Mouse (Mus musculus) urinary bladder, adult 18-20 months (tissue): ENCODE measurements around the gene Eif4g2.

Source experiments
- DNase-seq, 2 experiments: peaks; one replicate each; pipeline ENCODE4 v3.0.0; 2022; ENCODE audit warnings: low spot score in 2 of 2, mixed read lengths in 2 of 2

Eif4g2 gene

GRCm38 (mm10) chr7:111069439-111070166 lies 13.2 kb downstream of the Eif4g2 start:
- no peak for DNase-seq

- DNase-seq, result no peak
Observed at GRCm38 (mm10) chr7:111068181-111068580, 14.6 kb downstream of the Eif4g2 start.

GRCm38 (mm10) chr7:111062971-111063370 lies 19.9 kb downstream of the Eif4g2 start:
- DNase-seq, result no peak

- no peak for DNase-seq
Observed at GRCm38 (mm10) chr7:111059527-111059926, 23.3 kb downstream of the Eif4g2 start.

GRCm38 (mm10) chr7:111055984-111056657 lies 26.7 kb downstream of the Eif4g2 start:
- DNase-seq, result no peak

GRCm38 (mm10) chr7:111055221-111055620 lies 27.6 kb downstream of the Eif4g2 start:
- no peak for DNase-seq

- peak; percentile 29 to 31 for DNase-seq
Observed at GRCm38 (mm10) chr7:111049652-111050421, 33.0 kb downstream of the Eif4g2 start.

GRCm38 (mm10) chr7:111048920-111049319 lies 33.9 kb downstream of the Eif4g2 start:
- DNase-seq, result no peak

- peak in 1 of 2 experiments; percentile 44 for DNase-seq
Observed at GRCm38 (mm10) chr7:111029046-111029553, 53.7 kb downstream of the Eif4g2 start.

- peak; percentile 90 to 95 for DNase-seq
Observed at GRCm38 (mm10) chr7:111028281-111029045, 54.4 kb downstream of the Eif4g2 start, which contains the start of gene Ctr9. Gene Ctr9, plus strand, starts transcription at chr7:111028951.

- no peak for DNase-seq
Observed at GRCm38 (mm10) chr7:111024912-111025311, 57.9 kb downstream of the Eif4g2 start.

GRCm38 (mm10) chr7:111024068-111024594 lies 58.7 kb downstream of the Eif4g2 start:
- DNase-seq, result peak; percentile 52 to 56

- no peak for DNase-seq
Observed at GRCm38 (mm10) chr7:111020814-111021213, 62.0 kb downstream of the Eif4g2 start.
